Mouse (Mus musculus) kidney, postnatal 25 days (tissue): ENCODE data around the gene Cfap100.

Experiments used
- DNase-seq, 2 experiments: peaks; one replicate each; pipeline ENCODE4 v3.0.0; 2021; ENCODE audit warnings: mixed read lengths in 2 of 2

The Cfap100 gene

GRCm38 (mm10) chr6:90374647-90375046, 54.0 kb downstream of the Cfap100 start:
- peak; percentile 48 to 55 for DNase-seq

GRCm38 (mm10) chr6:90369725-90370553, 58.7 kb downstream of the Cfap100 start:
- DNase-seq = peak; percentile 30 to 70

- DNase-seq = peak; percentile 99 to 100
Observed at GRCm38 (mm10) chr6:90368976-90369724, 59.4 kb downstream of the Cfap100 start, which contains the start of gene Zxdc. Gene Zxdc (plus strand): TSS chr6:90369492.

GRCm38 (mm10) chr6:90363301-90363700, 65.3 kb downstream of the Cfap100 start:
- DNase-seq = no peak

- DNase-seq = no peak
Observed at GRCm38 (mm10) chr6:90360922-90361614, 67.5 kb downstream of the Cfap100 start.

GRCm38 (mm10) chr6:90360024-90360781, 68.4 kb downstream of the Cfap100 start:
- peak; percentile 78 to 88 for DNase-seq

- DNase-seq = no peak
Observed at GRCm38 (mm10) chr6:90359445-90359844, 69.2 kb downstream of the Cfap100 start.

- DNase-seq = no peak
Observed at GRCm38 (mm10) chr6:90358142-90358541, 70.5 kb downstream of the Cfap100 start.
